Mouse (Mus musculus): ENCODE data around the gene Prl7b1. TPM values are rescaled to one million over a fixed set of nuclear protein-coding genes. Genes with fewer than 3 reads are reported as not detected.

Prl7b1 gene
- total RNA-seq (2012; rRNA removed): 0.54 TPM in 1 of 2 replicates, not detected in the other

DNA sequence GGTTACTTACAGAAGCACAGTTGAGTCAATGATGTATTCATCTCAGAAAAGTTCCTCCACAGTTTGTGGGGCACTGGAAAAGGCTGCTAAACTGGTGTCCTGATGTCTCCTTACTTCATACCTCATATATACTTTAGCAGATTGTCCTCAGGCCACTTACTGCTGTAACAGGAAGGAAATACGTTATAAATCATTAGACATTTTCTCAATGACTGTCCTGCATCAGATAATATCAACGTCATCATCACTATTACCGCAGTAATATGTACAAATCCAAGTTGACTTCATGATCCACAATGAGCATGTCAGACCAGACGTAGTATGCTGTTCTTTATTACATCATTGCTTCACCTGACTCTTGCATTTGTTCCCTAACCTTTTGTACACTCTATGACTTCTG lies at the start of gene Prl7b1:
Gene Prl7b1 (minus strand): TSS at position 101 of the 400 bp plus-strand sequence.
- DNase-seq (ENCODE audit: low read depth, low spot score): no peak
- TF ChIP-seq ZNF384 (IDR thresholded peaks at IDR 0.05; ENCODE audit: low read depth, low read length) (no peak), HCFC1 (IDR thresholded peaks at IDR 0.05; ENCODE audit: borderline replicate concordance, insufficient read depth, low read length) (no peak), MAFK (IDR thresholded peaks at IDR 0.05; ENCODE audit: insufficient read depth, low read depth, low read length) (no peak), ZC3H11A (IDR thresholded peaks at IDR 0.05; ENCODE audit: borderline replicate concordance, low read depth, low read length) (no peak), CHD2 (IDR thresholded peaks at IDR 0.05; ENCODE audit: low read depth, low read length) (no peak)
- in situ Hi-C loops (cut with MboI; ENCODE audit: low sequenced_read_pairs in 2 of 2, unreplicated experiment in 2 of 2): no loop called here
- no peak within 1 kb of the TSS for H3K9ac ChIP-seq (ENCODE audit: insufficient read depth, low read depth, low read length, poor library complexity, severe bottlenecking)
- no peaks in the 10 kb centered on the region for H3K4me1 ChIP-seq (ENCODE audit: control insufficient read depth in 2 of 2, insufficient read depth in 2 of 2, low read length in 2 of 2, poor library complexity in 1 of 2)
- no peaks in the 10 kb centered on the region for H3K9me3 ChIP-seq (ENCODE audit: control insufficient read depth, insufficient read depth, low read depth, low read length)
- H3K27ac ChIP-seq (ENCODE audit: insufficient read depth, low read depth, low read length, poor library complexity, severe bottlenecking): no peak within 1 kb of the TSS
- no peak within 1 kb of the TSS for H3K4me3 ChIP-seq (ENCODE audit: insufficient read depth in 1 of 2, low read depth in 1 of 2, low read length in 2 of 2, poor library complexity in 1 of 2, severe bottlenecking in 1 of 2)
- H3K36me3 ChIP-seq (ENCODE audit: control insufficient read depth, insufficient read depth, low read length, poor library complexity, severe bottlenecking): no peaks in the 10 kb centered on the region

- H3K9me3 ChIP-seq (ENCODE audit: control insufficient read depth, insufficient read depth, low read depth, low read length): no peaks in the 10 kb centered on the region
- H3K4me3 ChIP-seq (ENCODE audit: insufficient read depth in 1 of 2, low read depth in 1 of 2, low read length in 2 of 2, poor library complexity in 1 of 2, severe bottlenecking in 1 of 2): no peak within 1 kb of the TSS
- H3K36me3 ChIP-seq (ENCODE audit: control insufficient read depth, insufficient read depth, low read length, poor library complexity, severe bottlenecking): no peaks in the 10 kb centered on the region
- DNase-seq (ENCODE audit: low read depth, low spot score): no peak
- no peaks in the 10 kb centered on the region for H3K4me1 ChIP-seq (ENCODE audit: control insufficient read depth in 2 of 2, insufficient read depth in 2 of 2, low read length in 2 of 2, poor library complexity in 1 of 2)
- no peak for TF ChIP-seq CHD2 (IDR thresholded peaks at IDR 0.05; ENCODE audit: low read depth, low read length)
- TF ChIP-seq ZC3H11A (IDR thresholded peaks at IDR 0.05; ENCODE audit: borderline replicate concordance, low read depth, low read length): no peak
- TF ChIP-seq MAFK (IDR thresholded peaks at IDR 0.05; ENCODE audit: insufficient read depth, low read depth, low read length): no peak
- no peak for TF ChIP-seq ZNF384 (IDR thresholded peaks at IDR 0.05; ENCODE audit: low read depth, low read length)
- H3K27ac ChIP-seq (ENCODE audit: insufficient read depth, low read depth, low read length, poor library complexity, severe bottlenecking): no peak within 1 kb of the TSS
- H3K9ac ChIP-seq (ENCODE audit: insufficient read depth, low read depth, low read length, poor library complexity, severe bottlenecking): no peak within 1 kb of the TSS
- in situ Hi-C loops (cut with MboI; ENCODE audit: low sequenced_read_pairs in 2 of 2, unreplicated experiment in 2 of 2): no loop called here
Observed at GRCm38 (mm10) chr13:27642393-27642792, 32.0 kb upstream of the Prl7b1 start, which contains the start of gene Prl7a1. Prl7a1 (minus strand) TSS chr13:27642493.

DNA sequence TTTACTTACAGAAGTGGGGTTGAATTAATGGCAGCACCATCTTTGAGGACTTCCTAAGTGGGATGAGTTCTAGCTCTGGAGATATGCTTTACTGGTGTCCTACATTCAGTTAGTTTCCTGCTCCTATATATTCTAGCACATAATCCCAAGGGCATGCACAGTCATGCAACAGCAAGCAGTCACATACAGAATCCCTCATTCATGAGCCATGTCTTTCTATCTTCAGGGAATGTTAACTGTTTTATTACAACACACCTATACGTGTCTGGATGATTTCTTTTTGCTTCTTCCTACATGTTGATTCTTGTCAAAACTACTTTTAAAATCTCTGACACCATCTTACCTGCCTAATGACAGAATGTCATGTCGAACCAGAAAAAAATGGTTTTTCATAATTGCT lies 28.3 kb downstream of the Prl7b1 start, which contains the start of gene Prl8a1:
Gene Prl8a1 (minus strand): TSS at position 101 of the 400 bp plus-strand sequence.
- Histone ChIP-seq H3K4me1 (ENCODE audit: control insufficient read depth in 2 of 2, insufficient read depth in 2 of 2, low read length in 2 of 2, poor library complexity in 1 of 2) (no peaks in the 10 kb centered on the region), H3K9ac (ENCODE audit: insufficient read depth, low read depth, low read length, poor library complexity, severe bottlenecking) (no peak within 1 kb of the TSS), H3K9me3 (ENCODE audit: control insufficient read depth, insufficient read depth, low read depth, low read length) (no peaks in the 10 kb centered on the region), H3K27ac (ENCODE audit: insufficient read depth, low read depth, low read length, poor library complexity, severe bottlenecking) (no peak within 1 kb of the TSS), H3K4me3 (ENCODE audit: insufficient read depth in 1 of 2, low read depth in 1 of 2, low read length in 2 of 2, poor library complexity in 1 of 2, severe bottlenecking in 1 of 2) (no peak within 1 kb of the TSS), H3K36me3 (ENCODE audit: control insufficient read depth, insufficient read depth, low read length, poor library complexity, severe bottlenecking) (no peaks in the 10 kb centered on the region)
- TF ChIP-seq ZNF384 (IDR thresholded peaks at IDR 0.05; ENCODE audit: low read depth, low read length) (no peak), HCFC1 (IDR thresholded peaks at IDR 0.05; ENCODE audit: borderline replicate concordance, insufficient read depth, low read length) (no peak), CHD2 (IDR thresholded peaks at IDR 0.05; ENCODE audit: low read depth, low read length) (no peak), MAFK (IDR thresholded peaks at IDR 0.05; ENCODE audit: insufficient read depth, low read depth, low read length) (no peak), ZC3H11A (IDR thresholded peaks at IDR 0.05; ENCODE audit: borderline replicate concordance, low read depth, low read length) (no peak)
- DNase-seq (ENCODE audit: low read depth, low spot score): no peak
- in situ Hi-C loops (cut with MboI; ENCODE audit: low sequenced_read_pairs in 2 of 2, unreplicated experiment in 2 of 2): no loop called here

DNA sequence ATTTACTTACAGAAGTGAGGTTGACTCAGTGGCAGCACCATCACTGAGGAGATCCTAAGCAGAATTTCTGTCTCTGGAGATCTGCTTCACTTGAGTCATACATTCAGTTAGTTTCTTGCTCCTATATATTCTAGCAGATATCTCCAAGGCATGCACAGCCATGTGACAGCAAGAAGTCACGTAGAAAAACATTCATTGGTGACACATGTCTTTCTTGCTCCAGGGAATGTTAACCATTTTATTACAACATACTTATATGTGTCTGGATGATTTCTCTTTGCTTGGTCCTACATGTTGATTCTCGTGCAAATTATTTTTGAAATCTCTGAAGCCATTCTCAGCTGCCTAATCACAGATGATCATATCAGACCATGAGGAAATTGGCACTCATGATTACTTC lies 45.9 kb downstream of the Prl7b1 start, which contains the start of gene Prl8a9:
Gene Prl8a9 (minus strand): TSS at position 101 of the 400 bp plus-strand sequence.
- Histone ChIP-seq H3K9ac (ENCODE audit: insufficient read depth, low read depth, low read length, poor library complexity, severe bottlenecking) (no peak within 1 kb of the TSS), H3K27ac (ENCODE audit: insufficient read depth, low read depth, low read length, poor library complexity, severe bottlenecking) (no peak within 1 kb of the TSS), H3K9me3 (ENCODE audit: control insufficient read depth, insufficient read depth, low read depth, low read length) (no peaks in the 10 kb centered on the region), H3K4me1 (ENCODE audit: control insufficient read depth in 2 of 2, insufficient read depth in 2 of 2, low read length in 2 of 2, poor library complexity in 1 of 2) (no peaks in the 10 kb centered on the region), H3K4me3 (ENCODE audit: insufficient read depth in 1 of 2, low read depth in 1 of 2, low read length in 2 of 2, poor library complexity in 1 of 2, severe bottlenecking in 1 of 2) (no peak within 1 kb of the TSS), H3K36me3 (ENCODE audit: control insufficient read depth, insufficient read depth, low read length, poor library complexity, severe bottlenecking) (no peaks in the 10 kb centered on the region)
- in situ Hi-C loops (cut with MboI; ENCODE audit: low sequenced_read_pairs in 2 of 2, unreplicated experiment in 2 of 2): no loop called here
- TF ChIP-seq MAFK (IDR thresholded peaks at IDR 0.05; ENCODE audit: insufficient read depth, low read depth, low read length) (no peak), ZC3H11A (IDR thresholded peaks at IDR 0.05; ENCODE audit: borderline replicate concordance, low read depth, low read length) (no peak), ZNF384 (IDR thresholded peaks at IDR 0.05; ENCODE audit: low read depth, low read length) (no peak), CHD2 (IDR thresholded peaks at IDR 0.05; ENCODE audit: low read depth, low read length) (no peak), HCFC1 (IDR thresholded peaks at IDR 0.05; ENCODE audit: borderline replicate concordance, insufficient read depth, low read length) (no peak)
- no peak for DNase-seq (ENCODE audit: low read depth, low spot score)

DNA sequence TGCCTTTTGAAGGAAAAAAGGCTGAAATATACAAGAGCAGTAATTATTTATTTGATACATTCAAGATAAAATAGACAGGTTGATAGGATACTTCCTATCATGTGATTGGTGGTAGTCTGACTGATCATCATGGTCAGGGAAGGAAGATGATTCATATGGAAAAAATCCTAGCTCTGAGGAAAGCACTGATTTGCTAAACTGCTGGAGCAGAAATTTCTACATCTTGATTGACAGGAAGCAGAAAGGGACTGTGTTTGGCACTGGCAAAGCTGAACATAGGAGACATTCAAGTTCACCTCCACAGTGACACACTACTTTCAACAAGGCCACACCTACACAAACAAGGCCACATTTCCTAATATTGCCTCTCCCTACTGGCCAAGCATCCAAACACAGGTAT lies 57.0 kb downstream of the Prl7b1 start:
- no peaks in the 10 kb centered on the region for H3K36me3 ChIP-seq (ENCODE audit: control insufficient read depth, insufficient read depth, low read length, poor library complexity, severe bottlenecking)
- no peak overlapping the region for H3K27ac ChIP-seq (ENCODE audit: insufficient read depth, low read depth, low read length, poor library complexity, severe bottlenecking)
- no peak overlapping the region for H3K4me3 ChIP-seq (ENCODE audit: insufficient read depth in 1 of 2, low read depth in 1 of 2, low read length in 2 of 2, poor library complexity in 1 of 2, severe bottlenecking in 1 of 2)
- no peaks in the 10 kb centered on the region for H3K9me3 ChIP-seq (ENCODE audit: control insufficient read depth, insufficient read depth, low read depth, low read length)
- DNase-seq (ENCODE audit: low read depth, low spot score): no peak
- in situ Hi-C loops (cut with MboI; ENCODE audit: low sequenced_read_pairs in 2 of 2, unreplicated experiment in 2 of 2): no loop called here
- TF ChIP-seq CHD2 (IDR thresholded peaks at IDR 0.05; ENCODE audit: low read depth, low read length): no peak
- no peak for TF ChIP-seq HCFC1 (IDR thresholded peaks at IDR 0.05; ENCODE audit: borderline replicate concordance, insufficient read depth, low read length)
- TF ChIP-seq ZC3H11A (IDR thresholded peaks at IDR 0.05; ENCODE audit: borderline replicate concordance, low read depth, low read length): no peak
- no peak for TF ChIP-seq ZNF384 (IDR thresholded peaks at IDR 0.05; ENCODE audit: low read depth, low read length)
- no peak for TF ChIP-seq MAFK (IDR thresholded peaks at IDR 0.05; ENCODE audit: insufficient read depth, low read depth, low read length)
- H3K4me1 ChIP-seq (ENCODE audit: control insufficient read depth in 2 of 2, insufficient read depth in 2 of 2, low read length in 2 of 2, poor library complexity in 1 of 2): no peaks in the 10 kb centered on the region
- no peak overlapping the region for H3K9ac ChIP-seq (ENCODE audit: insufficient read depth, low read depth, low read length, poor library complexity, severe bottlenecking)
